Mouse (Mus musculus): ENCODE results near the gene Taar7a.

The Taar7a gene

GRCm38 (mm10) chr10:23948026-23948425, 45.3 kb downstream of the Taar7a start:
- no peak for DNase-seq (ENCODE audit: extremely low read depth, low read depth, low spot score)

DNA sequence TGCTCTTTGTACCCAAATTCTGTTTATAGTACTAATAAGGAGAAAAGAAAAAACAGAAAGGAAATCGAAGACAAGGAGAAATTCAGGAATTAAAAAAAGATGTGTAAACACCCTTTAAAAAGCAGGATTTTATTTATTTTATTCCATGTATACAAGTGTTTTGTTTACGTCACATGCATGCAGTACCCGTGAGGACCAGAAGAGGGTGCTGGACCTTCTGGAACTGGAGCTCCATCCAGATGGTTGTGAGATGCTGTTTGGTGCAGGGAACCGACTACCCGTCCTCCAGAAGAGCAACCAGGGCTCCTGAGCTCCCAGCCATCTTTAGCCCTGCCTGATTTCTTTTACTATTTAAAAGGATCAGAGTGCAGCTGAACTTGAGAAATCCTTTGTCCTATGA, 50.8 kb downstream of the Taar7a start:
- DNase-seq (ENCODE audit: extremely low read depth, low read depth, low spot score) = no peak
